Mouse (Mus musculus): ENCODE data around the gene Stab1. TPM values are rescaled to one million over a fixed set of nuclear protein-coding genes. Genes with fewer than 3 reads are reported as not detected.
A peak's percentile ranks its signal among the peaks of the same experiment; 100 is the strongest.

Stab1 gene
- polyA plus RNA-seq, 1 experiment from 2014 or later, result 18.0 TPM

DNA sequence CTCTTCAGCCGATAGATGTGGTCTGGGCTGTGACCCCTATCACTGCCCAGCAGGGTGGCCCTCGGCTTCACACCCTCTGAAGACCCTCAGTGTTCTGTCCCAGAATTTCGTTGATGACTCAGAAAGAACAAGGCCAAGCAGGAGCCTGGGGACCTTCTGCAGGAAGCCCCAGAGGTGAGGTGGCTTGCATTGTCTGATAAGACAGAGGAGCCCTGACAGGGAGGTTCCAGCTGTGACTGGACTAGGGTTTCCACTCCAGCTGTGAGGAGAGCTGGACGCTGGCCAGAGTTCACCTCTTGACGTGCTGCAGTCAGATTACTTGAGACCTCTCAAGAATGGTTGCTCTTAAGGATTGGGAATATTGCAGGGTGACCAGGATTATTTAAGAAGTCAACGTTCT lies 36.4 kb downstream of the Stab1 start:
- peak overlapping the region; percentile 83 for H3K4me3 ChIP-seq
- no peaks in the 10 kb centered on the region for H3K27me3 ChIP-seq (ENCODE audit: low read depth, poor library complexity, severe bottlenecking)
- DNase-seq (ENCODE audit: low spot score), result peak; percentile 37
- H3K27ac ChIP-seq (replicated peaks), result peak overlapping the region; percentile 97
- 19% methylated on average over 6 of the region's 6 CpGs for WGBS
- H3K36me3 ChIP-seq, result peaks cover 46% of the 10 kb centered on the region
- H3K9me3 ChIP-seq (replicated peaks), result no peaks in the 10 kb centered on the region
- peaks cover 53% of the 10 kb centered on the region for H3K4me1 ChIP-seq

DNA sequence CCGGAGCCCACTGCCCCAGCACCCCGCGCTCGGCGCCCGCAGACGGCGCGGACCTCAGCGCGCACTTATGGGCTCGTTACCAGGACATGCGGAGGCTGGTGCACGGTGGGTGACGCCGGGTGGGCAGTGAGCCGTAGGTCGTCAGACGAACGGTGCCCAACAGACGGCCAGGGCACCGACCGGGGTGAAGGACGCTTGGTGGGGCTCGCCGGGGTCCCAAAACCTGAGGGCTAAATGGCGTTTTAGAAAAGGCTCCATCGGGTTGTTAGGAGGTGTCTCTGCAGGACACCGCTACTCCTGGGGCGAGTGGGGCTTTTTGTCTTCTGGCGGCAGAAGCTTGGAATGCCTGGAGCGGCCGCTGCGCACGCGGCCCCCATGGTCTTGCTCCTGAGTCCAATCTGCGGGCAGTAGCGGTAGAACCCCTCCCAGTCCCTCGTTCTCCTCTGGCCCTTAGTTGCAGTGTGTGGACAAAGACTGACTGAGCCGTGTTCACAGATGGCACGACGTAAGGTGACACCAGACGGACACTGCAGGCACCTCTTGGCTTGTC lies 37.1 kb downstream of the Stab1 start:
- DNase-seq (ENCODE audit: low spot score), result peak; percentile 57
- peak overlapping the region; percentile 83 for H3K4me3 ChIP-seq
- H3K4me1 ChIP-seq, result peaks cover 60% of the 10 kb centered on the region
- H3K9me3 ChIP-seq (replicated peaks), result no peaks in the 10 kb centered on the region
- H3K36me3 ChIP-seq, result peaks cover 42% of the 10 kb centered on the region
- no peaks in the 10 kb centered on the region for H3K27me3 ChIP-seq (ENCODE audit: low read depth, poor library complexity, severe bottlenecking)
- H3K27ac ChIP-seq (replicated peaks), result peak overlapping the region; percentile 97
- WGBS, result under 1% methylated on average over 43 of the region's 43 CpGs

DNA sequence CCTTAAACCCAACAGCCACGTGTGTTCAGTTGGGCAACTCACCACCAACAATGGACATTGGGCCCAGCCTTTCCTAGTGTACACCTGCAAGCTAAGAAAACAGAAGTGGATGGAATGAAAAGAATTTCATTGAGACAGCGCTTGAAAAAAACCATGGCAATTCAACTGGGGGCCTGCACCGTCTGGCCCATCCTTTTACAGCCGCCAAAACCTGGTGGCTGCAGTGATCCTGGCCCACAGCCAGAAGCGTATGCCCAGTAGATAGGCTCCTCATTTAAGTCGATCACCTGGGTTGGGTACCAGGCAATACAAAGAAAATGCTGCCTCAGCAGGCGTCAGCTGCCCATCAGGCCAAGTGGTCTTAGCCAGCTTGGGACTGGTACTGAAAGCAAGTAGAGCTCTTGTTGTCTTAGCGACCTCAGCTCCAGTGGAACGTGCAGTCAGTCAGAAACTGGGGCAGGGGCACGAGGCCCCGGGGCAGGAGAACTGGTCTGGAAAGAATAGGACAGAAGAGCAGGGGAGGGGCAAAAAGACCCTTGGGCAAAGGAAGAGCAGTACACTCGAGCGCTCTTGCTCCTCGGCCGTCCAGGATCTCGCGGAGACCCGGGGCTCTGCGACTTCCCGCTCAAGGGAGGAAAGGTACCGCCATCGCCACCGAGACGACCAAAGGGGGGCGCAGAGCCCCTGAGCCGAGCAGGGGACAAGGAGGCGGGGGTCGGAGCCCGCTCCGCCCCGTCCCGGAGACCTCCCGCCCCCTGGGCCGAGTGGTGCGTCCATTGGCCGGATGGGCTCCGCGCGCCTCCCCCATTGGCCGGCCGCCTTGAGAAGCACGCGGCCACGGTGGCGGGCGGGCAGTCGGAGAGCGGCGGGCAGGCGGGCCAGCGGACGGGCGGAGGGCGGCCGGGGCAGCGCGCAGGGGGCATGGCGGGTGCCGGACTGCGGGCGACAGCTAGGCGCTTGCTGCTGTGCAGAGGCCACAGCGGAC lies 37.9 kb downstream of the Stab1 start, which contains the start of gene Nt5dc2:
Gene Nt5dc2 (plus strand): TSS at position 818 of the 985 bp plus-strand sequence.
- H3K36me3 ChIP-seq, result peaks cover 42% of the 10 kb centered on the region
- H3K27ac ChIP-seq (replicated peaks), result peak within 1 kb of the TSS; percentile 97
- no peaks in the 10 kb centered on the region for H3K9me3 ChIP-seq (replicated peaks)
- H3K4me3 ChIP-seq, result peak within 1 kb of the TSS; percentile 83
- 6% methylated on average over 53 of the region's 63 CpGs for WGBS
- peak; percentile 95 for DNase-seq (ENCODE audit: low spot score)
- no peaks in the 10 kb centered on the region for H3K27me3 ChIP-seq (ENCODE audit: low read depth, poor library complexity, severe bottlenecking)
- H3K4me1 ChIP-seq, result peaks cover 65% of the 10 kb centered on the region

DNA sequence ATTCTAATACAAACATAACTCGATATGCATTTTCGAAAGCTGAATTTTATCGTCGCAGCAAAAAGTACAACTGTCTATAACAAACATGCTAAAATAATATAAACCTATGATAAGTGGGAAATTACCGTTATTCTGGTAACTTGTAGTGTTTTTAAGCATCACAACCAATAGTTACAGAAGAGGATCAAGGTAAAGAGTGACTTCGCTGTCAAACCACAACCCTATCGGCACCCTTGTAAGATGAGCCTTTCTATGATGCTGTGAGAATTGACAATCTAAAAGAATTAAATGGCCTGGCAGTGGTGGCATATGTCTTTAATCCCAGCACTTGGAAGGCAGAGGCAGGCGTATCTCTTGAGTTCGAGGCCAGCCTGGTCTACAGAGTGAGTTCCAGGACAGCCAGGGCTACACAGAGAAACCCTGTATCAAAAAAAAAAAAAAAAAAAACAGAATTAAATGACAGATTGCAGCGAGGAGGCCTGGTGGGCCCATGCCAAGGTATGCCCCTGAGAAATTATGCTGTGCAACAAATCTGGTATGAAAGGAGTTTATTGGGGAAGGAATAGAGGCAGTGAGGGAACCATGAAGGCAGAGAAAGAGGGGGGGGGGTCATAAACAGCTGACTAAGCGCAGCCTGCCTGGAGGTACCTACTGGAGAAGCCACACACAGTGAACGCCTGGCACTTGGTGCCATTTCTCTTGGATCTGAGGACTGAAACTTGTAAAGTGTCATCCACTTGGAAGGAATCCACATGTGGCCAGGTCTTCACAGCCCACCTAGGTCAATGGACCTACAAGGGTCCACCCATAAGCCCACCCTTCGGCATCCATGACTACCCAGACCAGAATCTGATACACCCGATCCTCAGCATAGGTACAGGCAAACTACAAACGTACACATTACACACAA lies 38.9 kb downstream of the Stab1 start:
- Histone ChIP-seq H3K27me3 (ENCODE audit: low read depth, poor library complexity, severe bottlenecking) (no peaks in the 10 kb centered on the region), H3K9me3 (replicated peaks) (no peaks in the 10 kb centered on the region), H3K36me3 (peaks cover 36% of the 10 kb centered on the region), H3K4me3 (peak overlapping the region; percentile 83), H3K27ac (replicated peaks) (peak overlapping the region; percentile 97), H3K4me1 (peaks cover 70% of the 10 kb centered on the region)
- 65% methylated on average over 15 of the region's 15 CpGs for WGBS
- DNase-seq (ENCODE audit: low spot score), result no peak

DNA sequence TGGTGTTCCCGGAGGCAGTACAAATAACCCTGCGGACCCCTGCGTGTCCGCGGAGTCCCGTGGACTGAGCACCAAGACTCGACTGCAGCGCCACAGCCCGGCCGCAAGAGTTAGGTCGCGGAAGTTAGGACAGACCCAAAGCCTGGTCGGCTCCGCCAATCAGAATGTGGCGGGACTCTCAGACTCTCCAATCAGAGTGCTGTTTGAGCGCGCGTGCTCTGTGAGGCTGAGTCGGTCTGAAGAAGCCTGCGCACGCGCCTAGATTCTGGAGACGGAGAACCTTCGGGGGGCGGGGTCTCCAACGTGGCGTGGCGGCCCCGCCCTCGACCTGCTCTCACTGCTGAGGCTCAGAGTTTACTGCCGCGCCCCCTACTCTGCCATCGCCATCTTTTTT lies 39.6 kb downstream of the Stab1 start, which contains the start of gene Smim4:
Gene Smim4 (minus strand): TSS at position 131 of the 394 bp plus-strand sequence.
- H3K36me3 ChIP-seq, result peaks cover 36% of the 10 kb centered on the region
- no peaks in the 10 kb centered on the region for H3K9me3 ChIP-seq (replicated peaks)
- DNase-seq (ENCODE audit: low spot score), result peak; percentile 99
- peak within 1 kb of the TSS; percentile 97 for H3K27ac ChIP-seq (replicated peaks)
- H3K4me1 ChIP-seq, result peaks cover 70% of the 10 kb centered on the region
- 0% methylated on average over 33 of the region's 33 CpGs for WGBS
- no peaks in the 10 kb centered on the region for H3K27me3 ChIP-seq (ENCODE audit: low read depth, poor library complexity, severe bottlenecking)
- H3K4me3 ChIP-seq, result peak within 1 kb of the TSS; percentile 82

DNA sequence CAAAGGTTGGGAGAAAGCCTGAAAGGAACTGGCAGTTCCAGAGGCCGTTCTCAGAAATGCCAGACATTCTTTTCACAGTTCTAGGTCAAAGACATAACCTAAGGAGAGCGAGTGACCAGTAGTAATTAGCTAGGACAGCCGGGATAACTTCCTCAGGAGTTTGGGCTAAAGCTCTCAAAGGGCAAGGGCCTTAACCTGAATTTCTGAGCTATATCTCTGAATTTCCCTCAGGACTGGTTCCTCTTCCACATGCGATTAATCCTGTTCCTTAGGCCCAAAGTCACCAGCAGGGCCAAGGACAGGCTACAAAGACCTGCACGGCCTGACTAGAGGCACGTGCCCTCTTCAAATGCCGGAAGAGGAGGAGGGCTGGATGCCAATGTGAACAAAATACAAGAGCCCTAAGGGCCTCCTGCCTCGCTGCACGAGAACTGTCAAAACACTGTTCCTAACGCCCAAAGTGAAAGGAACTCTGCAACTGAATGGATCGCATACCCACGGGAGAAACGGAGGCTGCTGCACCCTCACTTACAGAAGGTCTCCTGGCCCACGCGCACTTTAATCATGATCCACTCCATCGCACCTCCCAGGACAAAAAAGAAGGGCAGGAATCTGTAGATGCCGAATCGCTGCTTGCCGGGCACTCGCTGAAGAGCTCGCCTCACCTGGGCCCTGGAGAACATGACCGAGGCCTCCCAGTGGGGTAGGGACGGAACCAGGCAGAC lies 40.2 kb downstream of the Stab1 start:
- peak overlapping the region; percentile 97 for H3K27ac ChIP-seq (replicated peaks)
- peaks cover 36% of the 10 kb centered on the region for H3K36me3 ChIP-seq
- H3K9me3 ChIP-seq (replicated peaks), result no peaks in the 10 kb centered on the region
- DNase-seq (ENCODE audit: low spot score), result peak; percentile 58
- H3K4me1 ChIP-seq, result peaks cover 64% of the 10 kb centered on the region
- peak overlapping the region; percentile 82 for H3K4me3 ChIP-seq
- 4% methylated on average over 23 of the region's 23 CpGs for WGBS
- no peaks in the 10 kb centered on the region for H3K27me3 ChIP-seq (ENCODE audit: low read depth, poor library complexity, severe bottlenecking)

DNA sequence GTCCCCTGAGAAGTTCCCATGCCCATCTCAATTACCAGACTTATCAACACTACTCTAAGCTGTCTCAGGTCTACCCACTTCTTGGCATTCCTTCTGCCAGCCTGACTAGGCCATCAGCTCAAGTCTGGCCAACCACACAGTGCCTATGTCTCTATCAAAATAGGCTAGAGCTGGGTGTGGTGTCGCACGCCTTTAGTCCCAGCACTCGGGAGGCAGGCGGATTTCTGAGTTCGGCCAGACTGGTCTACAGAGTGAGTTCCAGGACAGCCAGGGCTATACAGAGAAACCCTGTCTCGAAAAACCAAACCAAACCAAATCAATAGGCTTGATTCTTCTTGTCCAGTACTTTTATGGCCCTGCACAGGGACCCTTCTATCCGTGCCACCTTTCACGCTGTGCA lies 41.6 kb downstream of the Stab1 start:
- peak; percentile 10 for DNase-seq (ENCODE audit: low spot score)
- Histone ChIP-seq H3K27ac (replicated peaks) (no peak overlapping the region), H3K4me3 (peak overlapping the region; percentile 82; the same call in 1 of the 2 replicates), H3K9me3 (replicated peaks) (no peaks in the 10 kb centered on the region), H3K36me3 (peaks cover 42% of the 10 kb centered on the region), H3K4me1 (peaks cover 50% of the 10 kb centered on the region), H3K27me3 (ENCODE audit: low read depth, poor library complexity, severe bottlenecking) (no peaks in the 10 kb centered on the region)
- 93% methylated on average over 8 of the region's 8 CpGs for WGBS

DNA sequence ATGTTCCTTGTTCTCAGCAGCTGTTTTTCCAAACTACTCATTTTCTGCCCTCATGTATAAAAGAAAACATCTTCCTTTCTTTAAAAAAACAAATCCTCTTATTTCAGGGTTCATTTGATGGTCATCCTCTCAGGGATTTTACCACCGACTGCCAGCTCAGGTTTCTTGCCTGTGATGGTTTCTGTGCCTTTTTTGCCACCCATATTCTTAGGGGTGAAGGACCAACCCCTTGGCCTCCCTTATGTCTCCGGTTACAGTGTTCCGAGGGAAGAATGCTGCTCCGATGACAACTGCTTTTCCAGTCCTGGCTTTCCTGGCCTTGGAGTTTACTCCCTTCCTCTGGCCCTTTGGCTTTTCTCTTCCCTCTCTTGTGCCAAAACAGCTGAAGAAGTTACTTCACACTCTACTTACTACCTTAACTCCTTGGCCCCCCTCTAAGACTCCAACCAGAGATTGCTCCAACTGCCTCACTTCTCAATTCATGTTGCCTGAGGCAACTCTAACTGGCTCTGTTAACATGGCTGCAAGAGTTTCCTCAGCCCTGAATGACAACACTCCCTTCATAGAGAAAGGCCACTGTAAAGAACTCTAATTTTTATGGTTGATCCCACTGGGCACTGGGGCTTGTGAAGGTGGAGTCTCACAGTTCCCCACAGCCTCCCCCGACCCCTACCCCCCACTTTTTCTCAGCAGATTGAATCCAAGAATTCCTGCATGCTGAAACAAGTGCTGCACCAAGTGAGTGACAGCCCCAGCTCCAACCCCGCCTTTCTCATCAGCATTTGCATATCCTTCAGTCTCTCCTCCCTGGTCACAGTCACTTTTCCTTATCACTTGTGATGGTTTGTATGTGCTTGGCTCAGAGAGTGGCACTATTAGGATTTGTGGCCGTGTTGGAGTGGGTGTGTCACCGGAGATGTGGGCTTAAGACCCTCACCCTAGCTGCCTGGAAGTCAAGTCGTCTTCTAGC lies 43.0 kb downstream of the Stab1 start:
- 74% methylated on average over 9 of the region's 9 CpGs for WGBS
- Histone ChIP-seq H3K9me3 (replicated peaks) (no peaks in the 10 kb centered on the region), H3K36me3 (peaks cover 56% of the 10 kb centered on the region), H3K4me1 (peaks cover 42% of the 10 kb centered on the region), H3K27ac (replicated peaks) (no peak overlapping the region), H3K4me3 (no peak overlapping the region), H3K27me3 (ENCODE audit: low read depth, poor library complexity, severe bottlenecking) (no peaks in the 10 kb centered on the region)
- DNase-seq (ENCODE audit: low spot score), result no peak

DNA sequence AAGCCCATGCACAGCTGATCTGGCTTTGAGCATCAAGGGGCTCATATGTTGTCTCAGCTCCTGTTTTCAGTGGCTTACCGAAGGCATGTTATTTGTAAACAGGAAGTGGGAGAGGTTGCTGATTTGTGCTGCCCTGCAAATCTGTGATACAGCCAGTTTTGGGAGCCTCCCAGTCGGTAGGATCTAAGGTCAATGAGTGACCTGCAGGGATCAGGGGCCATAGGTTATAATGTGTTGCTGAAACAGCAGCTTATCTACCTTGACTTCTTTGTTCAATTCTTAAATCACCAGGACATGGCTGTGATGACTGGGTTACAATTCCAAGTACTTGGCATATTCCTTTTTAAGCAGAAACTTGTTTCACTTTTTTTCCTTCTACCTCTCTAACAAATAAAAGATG lies 52.9 kb downstream of the Stab1 start:
- H3K4me3 ChIP-seq, result no peak overlapping the region
- 78% methylated on average over 2 of the region's 2 CpGs for WGBS
- H3K27me3 ChIP-seq (ENCODE audit: low read depth, poor library complexity, severe bottlenecking), result no peaks in the 10 kb centered on the region
- no peak overlapping the region for H3K27ac ChIP-seq (replicated peaks)
- no peak for DNase-seq (ENCODE audit: low spot score)
- no peaks in the 10 kb centered on the region for H3K4me1 ChIP-seq
- peaks cover 98% of the 10 kb centered on the region for H3K36me3 ChIP-seq
- no peaks in the 10 kb centered on the region for H3K9me3 ChIP-seq (replicated peaks)

DNA sequence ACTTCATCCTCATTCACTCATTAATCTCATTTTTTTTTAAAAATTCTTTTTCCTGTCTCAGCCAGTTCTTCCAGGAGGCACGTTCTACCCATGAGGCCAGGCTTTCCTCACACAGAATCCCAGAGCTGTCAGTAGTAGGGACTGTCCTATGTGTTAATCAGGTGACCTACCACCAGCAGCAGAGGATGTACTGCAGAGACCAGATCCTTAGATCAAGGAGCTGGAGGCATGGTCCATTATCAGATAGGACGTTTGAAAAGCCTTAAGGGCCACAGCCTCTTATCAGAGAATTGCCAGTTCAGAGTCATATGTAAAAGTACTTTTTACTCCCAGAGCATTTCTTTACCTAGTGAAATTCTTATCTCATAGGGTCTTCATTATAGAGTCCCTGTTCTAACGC lies 54.4 kb downstream of the Stab1 start:
- DNase-seq (ENCODE audit: low spot score), result no peak
- WGBS, result 92% methylated on average over 3 of the region's 3 CpGs
- Histone ChIP-seq H3K4me3 (no peak overlapping the region), H3K27ac (replicated peaks) (no peak overlapping the region), H3K9me3 (replicated peaks) (no peaks in the 10 kb centered on the region), H3K27me3 (ENCODE audit: low read depth, poor library complexity, severe bottlenecking) (no peaks in the 10 kb centered on the region), H3K36me3 (peaks cover 99% of the 10 kb centered on the region), H3K4me1 (no peaks in the 10 kb centered on the region)

DNA sequence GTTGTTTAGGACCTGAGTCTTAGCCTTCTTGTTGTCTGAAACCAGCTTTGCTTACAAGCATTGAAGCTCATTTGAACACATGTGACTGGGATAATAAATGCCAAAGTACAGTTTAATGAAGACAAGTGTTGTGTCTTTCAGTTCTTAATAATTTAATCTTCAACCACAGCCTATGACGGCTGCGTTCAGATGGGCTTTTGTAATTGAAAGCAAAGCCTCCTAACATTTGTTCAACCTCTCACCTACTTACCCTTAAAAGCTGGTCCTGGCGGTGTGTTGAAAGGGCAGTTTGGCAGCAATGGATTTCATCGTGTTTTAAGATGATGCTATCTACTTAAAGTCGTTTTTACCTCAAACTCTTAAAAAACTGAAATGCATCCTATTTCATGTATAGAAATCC lies 56.3 kb downstream of the Stab1 start:
- 91% methylated on average over 5 of the region's 5 CpGs for WGBS
- H3K4me3 ChIP-seq, result no peak overlapping the region
- no peak overlapping the region for H3K27ac ChIP-seq (replicated peaks)
- no peaks in the 10 kb centered on the region for H3K4me1 ChIP-seq
- H3K36me3 ChIP-seq, result peaks cover 100% of the 10 kb centered on the region
- DNase-seq (ENCODE audit: low spot score), result no peak
- H3K9me3 ChIP-seq (replicated peaks), result no peaks in the 10 kb centered on the region
- H3K27me3 ChIP-seq (ENCODE audit: low read depth, poor library complexity, severe bottlenecking), result no peaks in the 10 kb centered on the region
